Mouse (Mus musculus) gastrocnemius, postnatal 14 days (tissue): ENCODE measurements around the gene Sfi1. TPM values are rescaled to one million over a fixed set of nuclear protein-coding genes. Genes with fewer than 3 reads are reported as not detected.
"Not testable (repeated sequence)": the region's sequence is repeated elsewhere in the genome, so short reads cannot be mapped to it uniquely, and the experiment has no call there.

Experiments used
- DNase-seq: peaks from one replicate; pipeline ENCODE4 v3.0.0; 2021; ENCODE audit warnings: mixed read lengths
- intact Hi-C: fragments of 180-260 bp; cut with DNase I; formaldehyde crosslinking; loops from one replicate; pipeline ENCODE4 v1.15.1; 2025; ENCODE audit warnings: low total_unique reads
- long read RNA-seq, 2 experiments: library from polyadenylated mRNA; stranded (forward); transcript quantifications; one replicate each; pipeline ENCODE4 v2.0.0; 2021
- total RNA-seq, 2 experiments: library from RNA; stranded (reverse); gene quantifications; 2 replicates each; pipeline ENCODE4 v1.2.3; 2021

Gene Sfi1
- 10 to 100 TPM in 1 of 2 experiments, 1 to 10 TPM in 1; 9.6 to 10.9 TPM for total RNA-seq
- long read RNA-seq, experiment 1, partial matches to known transcripts = 0 of 9 reads
- long read RNA-seq, experiment 1, other reads (novel, unspliced or antisense) = 5 of 9 reads
- long read RNA-seq, experiment 2, transcript Sfi1-201 (32 exons, 3,898 nt) = major isoform, 5 of 11 reads
- long read RNA-seq, experiment 2, partial matches to known transcripts = 2 of 11 reads
- long read RNA-seq, experiment 2, other reads (novel, unspliced or antisense) = 3 of 11 reads

DNA sequence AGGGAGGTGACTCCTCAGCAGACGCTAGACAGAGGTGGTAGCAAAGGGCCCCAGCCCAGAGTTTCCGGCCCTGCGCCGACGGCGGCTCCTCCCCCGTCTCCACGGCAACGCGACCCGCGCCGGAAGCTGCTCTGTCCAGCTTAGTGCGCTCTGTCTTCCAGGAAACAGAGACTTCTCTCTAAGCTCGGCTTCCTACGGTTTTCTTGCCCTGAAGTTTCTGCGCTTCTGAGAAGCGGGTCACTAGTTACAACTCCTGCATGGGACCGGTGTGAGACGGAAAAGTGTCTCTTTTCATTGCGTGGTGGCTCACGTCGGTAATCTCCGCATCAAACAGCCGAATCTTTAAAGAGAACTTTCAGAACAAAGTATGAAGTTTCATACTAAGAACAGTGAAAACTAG lies at the start of gene Sfi1:
Gene Sfi1, minus strand, starts transcription at position 101 of the 400 bp plus-strand sequence.
- intact Hi-C loops = no loop called here
- DNase-seq = no peak

DNA sequence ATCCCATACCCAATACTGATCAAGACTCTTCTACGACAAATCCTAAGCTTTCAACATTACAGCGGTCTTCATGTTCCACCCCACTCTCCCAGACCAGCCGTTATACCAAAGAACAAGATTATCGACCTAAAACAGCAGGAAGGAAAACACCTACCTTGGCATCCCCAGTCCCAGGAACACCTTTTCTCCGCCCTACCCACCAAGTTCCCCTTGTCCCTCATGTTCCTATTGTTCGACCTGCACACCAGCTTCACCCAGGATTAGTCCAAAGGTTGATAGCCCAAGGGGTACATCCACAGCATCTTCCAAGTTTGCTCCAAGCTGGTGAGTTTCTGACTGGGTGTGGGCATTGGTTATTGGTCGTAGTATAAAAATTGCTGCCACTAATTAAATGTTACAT lies 49.1 kb upstream of the Sfi1 start:
- no peak for DNase-seq
- intact Hi-C loops = no loop called here

DNA sequence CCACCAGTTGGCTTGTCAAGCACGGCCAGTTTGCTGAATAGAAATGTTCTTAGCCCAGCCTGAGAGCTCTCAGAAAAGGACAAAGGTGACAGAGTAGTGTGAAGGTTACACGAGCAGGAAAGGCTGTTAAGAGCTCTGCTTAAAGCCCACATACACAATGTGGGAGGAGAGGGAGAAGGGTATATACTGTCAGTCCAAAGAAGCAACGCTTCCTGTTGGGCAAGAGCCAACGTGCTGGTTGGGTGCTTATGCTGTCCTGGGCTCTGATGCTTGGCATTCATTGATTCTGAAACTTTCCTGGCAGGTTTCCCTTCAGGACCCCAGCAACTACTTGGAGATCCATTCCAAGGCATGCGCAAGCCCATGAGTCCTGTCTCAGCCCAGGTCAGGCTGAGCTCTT lies 42.0 kb upstream of the Sfi1 start:
- DNase-seq = no peak
- intact Hi-C loops = no loop called here

DNA sequence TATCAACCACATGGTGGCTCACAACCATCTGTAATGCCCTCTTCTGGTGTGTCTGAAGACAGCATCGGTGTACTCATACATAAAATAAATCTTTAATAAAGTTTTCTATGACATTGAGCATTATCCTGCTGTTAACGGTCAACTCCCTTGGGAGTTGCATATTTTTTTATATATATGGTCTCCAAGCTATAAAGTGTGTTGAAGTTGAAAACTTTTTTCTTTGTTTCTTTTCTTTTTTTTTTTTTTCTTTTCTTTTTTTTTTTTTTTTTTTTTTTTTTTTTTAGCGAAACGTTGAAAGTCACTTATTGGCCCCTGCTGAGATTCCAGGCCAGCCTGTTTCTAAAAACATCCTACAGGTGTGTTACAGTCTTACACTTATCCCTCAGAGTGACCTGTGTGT lies 40.4 kb upstream of the Sfi1 start:
- no peak for DNase-seq

DNA sequence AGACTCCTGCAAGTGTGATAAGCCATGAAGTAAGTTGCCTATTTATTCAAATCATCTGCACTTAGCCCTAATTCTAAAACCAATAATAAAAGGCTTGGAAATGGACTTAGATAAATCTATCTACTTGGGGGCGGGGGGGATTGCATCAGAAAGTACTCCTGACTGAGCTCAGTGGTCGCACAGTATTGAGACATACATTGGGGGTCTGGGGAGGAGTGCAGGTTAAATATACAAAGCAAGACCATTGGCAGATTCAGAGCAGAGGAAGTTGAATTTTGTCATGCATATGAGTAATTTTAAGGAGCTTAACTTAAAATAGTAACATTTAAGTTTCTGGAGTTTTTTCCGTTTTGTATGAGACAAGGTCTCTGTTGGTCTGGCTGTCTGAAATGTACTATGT lies 39.0 kb upstream of the Sfi1 start:
- intact Hi-C loops = no loop called here
- no peak for DNase-seq

More for the DNA sequence above, 40.4 kb upstream of the Sfi1 start:
- intact Hi-C loops = no loop called here

DNA sequence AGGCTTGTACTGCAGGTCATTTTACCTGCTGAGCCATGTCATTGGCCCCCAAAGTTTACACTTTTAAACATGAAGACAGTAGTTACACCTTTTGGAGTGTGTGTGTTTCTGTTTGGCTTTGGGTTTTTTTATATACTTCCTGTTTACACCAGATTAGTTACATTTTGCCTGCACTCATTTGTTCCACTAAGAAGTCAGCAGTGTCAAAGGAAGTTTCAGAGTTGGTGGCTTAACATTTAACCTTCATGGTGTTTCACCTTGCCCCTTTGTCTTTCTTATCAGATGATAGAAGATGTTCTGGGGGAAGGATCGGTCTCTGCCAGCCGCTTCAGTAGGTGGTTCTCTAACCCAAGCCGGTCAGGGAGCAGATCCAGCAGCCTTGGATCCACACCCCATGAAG lies 33.9 kb upstream of the Sfi1 start:
- intact Hi-C loops = no loop called here

DNA sequence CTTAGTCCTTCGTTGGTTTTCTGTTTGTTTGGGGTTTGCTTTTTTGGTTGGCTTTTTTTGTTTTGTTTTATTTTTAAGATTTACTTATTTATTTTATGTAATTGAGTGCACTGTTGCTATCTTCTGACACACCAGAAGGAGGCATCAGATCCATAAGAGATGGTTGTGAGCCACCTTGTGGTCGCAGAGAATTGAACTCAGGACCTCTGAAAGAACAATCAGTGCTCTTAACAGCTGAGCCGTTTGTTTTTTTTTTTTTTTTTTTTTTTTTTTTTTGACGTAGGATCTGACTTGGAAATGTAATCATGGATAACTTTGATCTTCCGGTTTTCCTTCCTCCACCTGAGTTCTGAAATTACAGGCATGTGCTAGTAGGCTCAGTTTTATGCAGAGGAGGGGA lies 29.8 kb upstream of the Sfi1 start:
- intact Hi-C loops = no loop called here
- no peak for DNase-seq

More for the DNA sequence above, 33.9 kb upstream of the Sfi1 start:
- no peak for DNase-seq

DNA sequence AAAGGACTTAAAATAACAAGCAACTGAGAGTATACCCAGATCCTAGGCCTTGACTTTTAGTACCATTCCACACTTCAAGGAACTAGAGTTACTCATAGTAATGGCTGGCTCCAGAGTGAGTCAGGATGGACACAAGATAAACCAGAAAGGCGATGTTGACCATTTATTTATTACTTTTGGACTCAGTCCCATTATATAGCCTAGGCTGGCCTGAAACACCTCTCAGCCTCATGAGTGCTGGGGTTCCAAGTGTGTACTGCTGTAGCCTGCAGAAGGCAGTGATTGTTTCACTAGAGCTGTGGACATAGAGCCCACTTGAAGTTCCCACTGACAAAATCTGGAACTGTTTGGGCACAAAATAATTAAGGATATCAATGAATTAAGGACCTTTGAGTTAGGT lies 19.3 kb upstream of the Sfi1 start:
- intact Hi-C loops = no loop called here
- no peak for DNase-seq

DNA sequence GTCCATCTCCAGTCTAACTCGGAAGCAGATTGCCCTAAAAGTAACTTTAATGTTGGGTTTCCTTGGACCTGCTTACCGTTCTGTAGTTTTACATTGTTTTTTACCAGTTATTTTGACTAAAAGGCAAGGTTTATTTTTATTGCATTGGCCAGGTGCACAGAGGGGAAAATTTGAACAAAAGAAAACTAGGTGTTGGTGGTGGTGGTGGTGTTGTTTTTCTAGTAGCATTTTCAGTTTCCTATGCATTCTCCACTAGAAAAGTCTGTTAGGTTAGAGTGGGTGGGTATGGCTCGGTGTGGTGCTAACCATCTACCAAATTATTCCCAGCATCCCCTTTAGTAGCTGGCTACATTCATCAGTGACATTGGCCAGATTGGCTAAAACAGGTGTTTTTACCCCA lies 13.5 kb upstream of the Sfi1 start:
- no peak for DNase-seq
- intact Hi-C loops = no loop called here

DNA sequence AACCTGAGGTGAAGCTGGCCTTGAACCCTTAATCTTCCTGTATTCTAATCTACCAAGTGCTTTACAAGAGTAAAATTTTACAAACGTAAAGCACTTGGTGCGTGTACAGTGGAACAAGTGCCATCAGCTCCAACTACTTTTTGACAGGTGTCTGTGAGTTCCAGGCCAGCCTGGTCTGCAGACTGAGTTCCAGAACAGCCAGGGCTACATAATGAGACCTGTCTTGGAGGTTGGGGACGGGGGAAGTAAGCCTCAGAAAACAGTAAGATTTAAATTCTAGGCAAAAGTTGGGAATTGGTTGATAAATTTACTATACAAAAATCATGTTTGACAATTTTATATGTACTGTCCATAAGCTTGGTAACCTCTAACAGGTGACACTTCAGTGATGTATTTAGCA lies 11.9 kb upstream of the Sfi1 start:
- intact Hi-C loops = no loop called here
- no peak for DNase-seq

DNA sequence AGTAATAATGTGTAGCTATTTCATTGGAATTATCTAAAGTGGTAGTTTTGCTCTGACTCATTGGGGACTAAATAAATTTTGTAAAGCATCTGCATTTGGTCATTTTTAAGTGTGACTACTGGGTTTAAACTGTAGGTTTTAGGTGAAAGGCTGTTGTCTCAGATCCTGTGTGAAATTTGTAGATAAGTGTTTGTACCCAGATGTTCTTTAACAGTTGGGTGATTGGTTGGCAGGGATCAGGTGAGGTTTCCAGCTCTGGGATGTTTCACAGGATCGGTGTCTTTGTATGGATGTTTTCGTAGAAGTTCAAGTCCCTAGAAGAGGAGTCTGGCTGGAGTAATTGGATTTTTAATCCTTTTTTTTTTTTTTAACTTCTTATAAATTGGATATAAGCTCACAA lies 10.5 kb upstream of the Sfi1 start:
- DNase-seq = no peak
- intact Hi-C loops = no loop called here

DNA sequence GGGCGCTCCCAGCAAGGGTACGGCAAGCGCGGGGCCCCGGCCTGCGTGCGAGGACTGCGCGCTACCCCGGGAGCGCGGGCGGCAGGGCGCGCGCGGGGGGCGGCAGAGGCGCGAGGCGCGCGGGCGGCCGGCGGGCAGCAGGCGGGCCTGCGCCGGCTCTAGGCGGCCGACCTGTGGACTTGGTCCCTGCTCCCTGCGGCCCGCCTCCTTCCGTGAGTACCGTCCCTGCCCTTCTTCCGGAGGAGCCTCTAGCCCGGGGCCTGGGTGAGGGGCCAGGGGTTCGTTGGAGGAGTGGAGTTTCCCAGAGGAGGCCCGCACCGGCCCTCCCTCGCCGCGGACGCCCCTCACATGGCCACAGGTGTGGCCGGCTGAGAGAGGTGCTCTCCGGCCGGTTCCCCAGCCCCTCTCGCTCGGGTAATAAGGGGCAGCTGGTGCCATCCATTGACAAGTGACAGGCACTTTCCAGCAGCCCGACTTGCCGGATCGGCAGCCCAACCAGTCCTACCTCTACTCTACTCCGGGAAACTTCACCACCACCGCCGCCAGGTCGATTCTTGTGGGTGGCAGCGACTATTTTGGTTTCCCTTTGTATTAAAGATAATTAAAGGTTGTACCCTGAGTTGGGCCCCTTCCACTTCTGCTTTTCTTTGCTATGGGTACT lies 9.6 kb upstream of the Sfi1 start:
- intact Hi-C loops = no loop called here
- DNase-seq = no peak

DNA sequence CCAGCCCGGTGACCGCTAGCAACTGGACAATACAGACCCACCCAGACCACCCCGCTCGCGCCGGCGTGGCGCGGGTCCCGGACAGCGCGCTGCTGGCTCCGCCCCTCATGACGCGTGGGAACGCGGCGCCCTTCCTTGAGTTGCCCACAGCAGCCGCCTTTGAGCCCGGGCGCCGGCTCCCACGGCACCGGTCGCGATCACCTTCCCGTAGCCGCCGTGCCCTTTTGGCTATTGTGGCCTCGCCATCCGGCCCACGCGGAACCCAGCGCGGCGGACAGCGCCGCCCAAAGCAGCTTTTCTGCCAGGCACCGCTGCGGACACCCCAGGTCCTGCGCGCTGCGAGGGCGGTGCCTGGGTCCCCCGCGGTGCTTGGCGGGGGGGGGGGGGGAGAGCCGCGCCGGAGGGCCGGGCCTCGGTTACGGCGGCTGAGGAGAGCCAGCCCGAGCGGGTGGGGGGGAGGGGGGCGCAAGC lies 9.0 kb upstream of the Sfi1 start, which contains the start of gene Eif4enif1:
Gene Eif4enif1, plus strand, starts transcription at position 162 of the 471 bp plus-strand sequence.
- intact Hi-C loops = no loop called here

DNA sequence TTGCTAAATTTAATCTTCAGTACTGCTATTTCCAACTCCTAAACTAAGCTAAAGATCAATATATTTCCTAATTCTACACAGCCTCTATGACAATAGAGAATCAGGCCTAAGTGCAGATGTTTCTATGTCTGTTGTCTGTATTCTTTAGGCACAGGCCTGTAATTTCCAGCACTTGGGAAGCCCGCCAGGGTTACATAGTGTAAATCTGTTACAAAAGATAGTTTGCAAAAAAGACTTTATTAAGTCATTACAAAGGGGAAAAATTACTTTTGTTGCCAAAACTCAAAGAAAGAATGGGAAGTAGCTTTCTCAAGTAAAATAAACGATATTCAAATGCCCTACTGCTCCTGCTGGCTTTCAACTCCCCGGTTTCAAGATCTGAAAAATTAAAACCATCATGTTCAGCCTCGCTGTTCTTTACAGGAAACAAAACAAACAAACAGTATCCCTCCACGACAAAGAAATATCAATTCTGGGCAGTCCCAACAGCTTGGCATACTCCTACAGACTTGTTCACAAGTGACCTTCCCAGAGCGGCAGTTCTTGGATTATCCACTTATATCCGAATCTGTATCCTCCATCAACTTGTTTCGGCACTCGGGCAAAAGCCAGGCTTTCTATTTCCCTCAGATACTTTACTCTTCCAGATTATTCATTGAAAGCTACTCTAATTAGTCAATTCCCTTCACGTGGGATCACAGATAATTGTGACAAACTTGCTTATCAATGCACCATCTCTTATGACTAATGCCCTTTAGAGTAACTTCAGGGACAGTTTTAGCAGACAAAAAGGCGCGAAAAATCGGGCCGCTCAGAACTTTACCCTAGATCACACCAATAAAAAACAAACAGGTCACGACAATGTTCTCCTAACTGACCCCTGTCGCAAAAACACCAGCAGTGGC lies 8.3 kb upstream of the Sfi1 start:
- intact Hi-C loops = no loop called here

More for the DNA sequence above, 9.0 kb upstream of the Sfi1 start, which contains the start of gene Eif4enif1:
- DNase-seq = peak; percentile 89

DNA sequence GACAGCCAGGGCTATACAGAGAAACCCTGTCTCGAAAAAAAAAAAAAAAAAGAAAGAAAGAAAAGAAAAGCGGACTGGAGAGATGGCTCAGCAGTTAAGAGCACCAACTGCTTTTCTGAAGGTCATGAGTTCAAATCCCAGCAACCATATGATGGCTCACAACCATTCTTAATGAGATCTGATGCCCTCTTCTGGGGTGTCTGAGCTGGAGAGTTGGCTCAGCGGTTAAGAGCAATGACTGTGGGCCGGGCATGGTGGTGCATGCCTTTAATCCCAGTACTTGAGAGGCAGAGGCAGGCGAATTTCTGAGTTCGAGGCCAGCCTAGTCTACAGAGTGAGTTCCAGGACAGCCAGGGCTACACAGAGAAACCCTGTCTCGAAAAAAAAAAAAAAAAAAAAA lies 7.4 kb upstream of the Sfi1 start:
- intact Hi-C loops, DNase-seq: not testable (repeated sequence)

More for the DNA sequence above, 8.3 kb upstream of the Sfi1 start:
- peak; percentile 24 for DNase-seq

DNA sequence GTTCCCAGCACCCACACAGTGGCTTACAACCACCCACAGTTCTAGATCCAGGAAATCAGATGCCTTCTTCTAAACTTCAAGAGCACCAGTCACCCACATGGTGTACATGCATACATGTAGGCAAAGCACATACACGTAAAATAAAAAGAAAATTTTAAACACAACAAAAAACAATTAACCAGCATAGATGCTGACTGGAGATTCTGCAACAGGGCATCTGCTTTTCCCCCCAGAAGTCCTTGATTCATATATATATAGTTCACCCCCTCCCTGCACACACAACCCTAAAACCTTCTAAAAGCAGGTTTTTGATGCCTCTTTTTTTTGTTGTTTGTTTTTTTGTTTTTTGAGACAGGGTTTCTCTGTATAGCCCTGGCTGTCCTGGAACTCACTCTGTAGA lies 10.6 kb downstream of the Sfi1 start:
- intact Hi-C loops, DNase-seq: not testable (repeated sequence)

DNA sequence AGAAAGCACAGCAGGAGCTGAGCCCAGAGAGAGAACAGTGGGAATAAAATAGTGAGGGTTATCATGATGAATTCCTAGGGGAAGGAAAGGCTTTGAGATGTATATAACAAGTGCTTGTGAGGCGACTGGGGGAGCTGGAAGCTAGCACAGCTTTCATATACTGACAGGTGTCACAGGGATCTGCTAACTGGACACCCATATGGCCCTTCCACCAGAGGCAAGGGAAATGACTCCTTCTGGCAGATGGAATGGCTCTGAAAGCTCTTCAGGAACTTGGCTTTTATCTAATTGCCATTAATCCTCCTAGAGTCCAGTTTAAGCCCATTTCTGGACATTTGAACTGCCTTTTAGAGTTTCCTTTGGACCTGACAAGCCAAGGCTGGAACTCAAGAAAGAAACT lies 11.3 kb downstream of the Sfi1 start:
- intact Hi-C loops, DNase-seq: not testable (repeated sequence)

DNA sequence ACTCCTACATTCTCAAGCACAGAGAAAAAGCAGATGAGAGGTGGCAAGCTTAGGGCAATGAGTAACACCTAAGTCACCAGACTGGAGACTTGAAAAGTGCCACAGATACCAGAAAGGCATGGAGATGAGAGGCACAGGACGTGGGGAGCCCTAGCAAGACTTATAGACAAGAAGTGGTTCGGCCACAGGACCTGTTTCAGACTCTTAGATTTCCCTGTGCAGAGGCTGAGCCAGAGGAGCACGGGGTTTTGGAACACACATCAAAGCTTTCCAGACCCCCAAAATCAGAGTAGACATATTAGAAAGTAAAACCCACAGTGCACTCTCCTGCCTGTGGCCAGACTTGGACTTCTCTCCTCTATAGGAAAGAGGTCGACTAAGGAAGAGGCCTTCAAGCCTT lies 12.0 kb downstream of the Sfi1 start:
- intact Hi-C loops = not testable (repeated sequence)
- peak; percentile 76 for DNase-seq

DNA sequence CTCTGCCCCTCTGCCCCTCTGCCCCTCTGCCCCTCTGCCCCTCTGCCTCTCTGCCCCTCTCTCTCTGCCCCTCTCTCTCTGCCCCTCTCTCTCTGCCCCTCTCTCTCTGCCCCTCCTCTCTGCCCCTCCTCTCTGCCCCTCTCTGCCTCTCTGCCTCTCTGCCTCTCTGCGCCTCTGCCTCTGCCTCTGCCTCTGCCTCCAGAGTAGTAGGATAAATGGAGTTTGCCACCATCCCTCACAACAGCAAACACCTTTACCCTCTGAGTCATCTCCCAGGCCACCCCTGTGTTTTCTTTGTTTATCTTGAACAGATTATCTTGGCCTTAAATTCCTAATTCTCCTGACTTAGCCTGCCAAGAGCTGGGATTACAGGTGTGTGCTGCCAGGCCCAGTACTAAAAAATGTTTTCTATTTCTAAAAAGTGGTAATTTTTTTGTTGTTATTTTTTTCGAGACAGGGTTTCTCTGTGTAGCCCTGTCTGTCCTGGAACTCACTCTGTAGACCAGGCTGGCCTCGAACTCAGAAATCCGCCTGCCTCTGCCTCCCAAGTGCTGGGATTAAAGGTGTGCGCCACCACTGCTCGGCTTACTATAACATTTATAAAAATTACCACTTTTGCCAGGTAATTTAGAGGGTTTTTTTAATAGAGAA lies 12.6 kb downstream of the Sfi1 start:
- DNase-seq, intact Hi-C loops: not testable (repeated sequence)

DNA sequence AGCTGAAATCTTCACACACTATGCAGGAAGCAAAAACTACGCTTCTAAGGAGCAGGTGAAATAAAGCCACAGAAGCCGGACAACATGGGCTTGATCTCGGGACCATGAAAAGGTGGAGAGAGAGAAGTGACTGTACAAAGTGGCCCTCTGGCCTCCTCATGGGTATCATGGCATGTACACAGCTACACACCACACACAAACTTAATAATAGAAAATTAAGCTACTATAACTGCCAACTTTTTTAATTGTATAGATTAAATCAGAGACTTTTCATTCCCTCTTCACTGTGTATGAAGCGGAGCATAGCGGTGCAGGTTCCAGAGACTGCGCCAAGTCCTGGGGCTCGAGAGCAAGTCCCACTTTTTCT lies 13.6 kb downstream of the Sfi1 start:
- peak; percentile 27 for DNase-seq
- intact Hi-C loops = not testable (repeated sequence)
